9 mouse cellular contexts compared by ENCODE assay signal in genomic region chr10:42504096-42504710, GRCm38 (mm10). TPM values are rescaled to one million over a fixed set of nuclear protein-coding genes. Genes with fewer than 3 reads are reported as not detected.
DNase-seq lines count a peak whose midpoint lies in the region; ATAC-seq and TF ChIP-seq lines count a peak whose summit lies in the region.
"Had no signal": no experiment of that assay in that cellular context is flagged by ENCODE, and none has a peak within 500 bp of the region (broad histone marks: within the 10 kb centered on the region; RNA-seq: fewer than 3 reads in every experiment).

No protein-coding gene starts in this region.

- H3K9me3 ChIP-seq in intestine, postnatal 0 days (ENCODE audit: control insufficient read depth): no peaks in the 10 kb centered on the region
- H3K9me3 ChIP-seq in intestine, embryonic 16.5 days (ENCODE audit: control insufficient read depth, low read length): no peaks in the 10 kb centered on the region
- no peaks in the 10 kb centered on the region for H3K9me3 ChIP-seq in ES-Bruce4 (replicated peaks; ENCODE audit: control insufficient read depth, insufficient read depth, low read length, poor library complexity, severe bottlenecking)
- no peaks in the 10 kb centered on the region for H3K9me3 ChIP-seq in lung, postnatal 0 days (ENCODE audit: low read length)
- no peaks in the 10 kb centered on the region for H3K9me3 ChIP-seq in forebrain, embryonic 14.5 days (replicated peaks; ENCODE audit: control insufficient read depth, low read length)
- no peaks in the 10 kb centered on the region for H3K9me3 ChIP-seq in midbrain, postnatal 0 days (ENCODE audit: low read length)

- peak; percentile 47 for TF ChIP-seq CTCF in intestine, postnatal 0 days (IDR thresholded peaks at IDR 0.05; ENCODE audit: low read depth)
- TF ChIP-seq CTCF in ES-Bruce4 (IDR thresholded peaks at IDR 0.05; ENCODE audit: low read depth, low read length): no peak
- no peak for TF ChIP-seq CTCF in embryonic fibroblast, embryonic 13.5 days (IDR thresholded peaks at IDR 0.05; ENCODE audit: borderline replicate concordance, insufficient read depth, low read length)
- TF ChIP-seq CTCF in lung, postnatal 0 days (IDR thresholded peaks at IDR 0.05): peak; percentile 26
- TF ChIP-seq CTCF in midbrain, postnatal 0 days (IDR thresholded peaks at IDR 0.05): no peak

- no peak for TF ChIP-seq POLR2A in ES-Bruce4 (IDR thresholded peaks at IDR 0.05; ENCODE audit: insufficient read depth, low read length)
- TF ChIP-seq POLR2A in embryonic fibroblast, embryonic 13.5 days (IDR thresholded peaks at IDR 0.05; ENCODE audit: low read depth, low read length): no peak

- 0 out of 2 replicates have a peak, but pooled peaks cover 6% of the 10 kb centered on the region for H3K36me3 ChIP-seq in intestine, postnatal 0 days (ENCODE audit: control insufficient read depth, insufficient read depth)
- no peaks in the 10 kb centered on the region for H3K36me3 ChIP-seq in intestine, embryonic 16.5 days (ENCODE audit: control insufficient read depth, insufficient read depth, low read length)
- peaks cover 15% of the 10 kb centered on the region for H3K36me3 ChIP-seq in ES-Bruce4 (ENCODE audit: control insufficient read depth, insufficient read depth, low read length, poor library complexity, severe bottlenecking)
- no peaks in the 10 kb centered on the region for H3K36me3 ChIP-seq in lung, postnatal 0 days (ENCODE audit: insufficient read depth, low read length)
- H3K36me3 ChIP-seq in forebrain, embryonic 14.5 days (ENCODE audit: control insufficient read depth, insufficient read depth, low read length): 0 out of 2 replicates have a peak, but pooled peaks cover 6% of the 10 kb centered on the region
- H3K36me3 ChIP-seq in midbrain, postnatal 0 days (ENCODE audit: insufficient read depth, low read length): no peaks in the 10 kb centered on the region

- H3K9ac ChIP-seq in intestine, postnatal 0 days (ENCODE audit: low read depth, low read length): no peak overlapping the region
- no peak overlapping the region for H3K9ac ChIP-seq in intestine, embryonic 16.5 days (ENCODE audit: low read depth, low read length)
- H3K9ac ChIP-seq in ES-Bruce4 (ENCODE audit: low read depth, poor library complexity, severe bottlenecking): peak overlapping the region; percentile 36; the same call in 1 of the 2 replicates
- no peak overlapping the region for H3K9ac ChIP-seq in lung, postnatal 0 days (replicated peaks; ENCODE audit: low read depth)
- no peak overlapping the region for H3K9ac ChIP-seq in forebrain, embryonic 14.5 days (ENCODE audit: low read length)
- H3K9ac ChIP-seq in midbrain, postnatal 0 days (replicated peaks; ENCODE audit: low read length, poor library complexity, severe bottlenecking): no peak overlapping the region

- TF ChIP-seq EP300 in ES-Bruce4 (IDR thresholded peaks at IDR 0.05; ENCODE audit: insufficient read depth, low read depth, low read length): no peak
- TF ChIP-seq EP300 in lung, postnatal 0 days (IDR thresholded peaks at IDR 0.05): no peak

- peak; percentile 29 for DNase-seq in lung, postnatal 0 days (ENCODE audit: low spot score)
- no peak for DNase-seq in forebrain, embryonic 14.5 days (ENCODE audit: low spot score)
- DNase-seq in adrenal gland, postnatal 4 days (ENCODE audit: low spot score in 2 of 2): no peak
- DNase-seq in midbrain, postnatal 0 days (ENCODE audit: low spot score): no peak
- DNase-seq: cerebellum, adult 9-10 months had no signal

- H3K27me3 ChIP-seq in intestine, postnatal 0 days (replicated peaks; ENCODE audit: control insufficient read depth, insufficient read depth, low read length): no peaks in the 10 kb centered on the region
- H3K27me3 ChIP-seq in intestine, embryonic 16.5 days (replicated peaks; ENCODE audit: control insufficient read depth, insufficient read depth, low read length): no peaks in the 10 kb centered on the region
- H3K27me3 ChIP-seq in ES-Bruce4 (ENCODE audit: control insufficient read depth, insufficient read depth, low read length, poor library complexity, severe bottlenecking): no peaks in the 10 kb centered on the region
- H3K27me3 ChIP-seq in lung, postnatal 0 days (replicated peaks; ENCODE audit: insufficient read depth, low read length): no peaks in the 10 kb centered on the region
- no peaks in the 10 kb centered on the region for H3K27me3 ChIP-seq in forebrain, embryonic 14.5 days (replicated peaks; ENCODE audit: control insufficient read depth, insufficient read depth, low read length)
- no peaks in the 10 kb centered on the region for H3K27me3 ChIP-seq in midbrain, postnatal 0 days (ENCODE audit: insufficient read depth, low read length)

- 75% methylated on average over 10 of the region's 10 CpGs for WGBS in intestine, postnatal 0 days
- 83% methylated on average over 10 of the region's 10 CpGs for WGBS in intestine, embryonic 16.5 days
- 64% methylated on average over 10 of the region's 10 CpGs for WGBS in lung, postnatal 0 days
- WGBS in forebrain, embryonic 14.5 days: 89% methylated on average over 10 of the region's 10 CpGs
- 91% methylated on average over 10 of the region's 10 CpGs for WGBS in midbrain, postnatal 0 days

- H3K4me3 ChIP-seq in intestine, postnatal 0 days (ENCODE audit: low read depth, low read length): no peak overlapping the region
- no peak overlapping the region for H3K4me3 ChIP-seq in intestine, embryonic 16.5 days (ENCODE audit: low read length)
- no peak overlapping the region for H3K4me3 ChIP-seq in ES-Bruce4 (ENCODE audit: low read depth, low read length)
- H3K4me3 ChIP-seq in embryonic fibroblast, embryonic 13.5 days (ENCODE audit: insufficient read depth, low read length): peak overlapping the region; percentile 17; the same call in 1 of the 2 replicates
- no peak overlapping the region for H3K4me3 ChIP-seq in lung, postnatal 0 days (ENCODE audit: low read depth, low read length)
- H3K4me3 ChIP-seq in forebrain, embryonic 14.5 days (ENCODE audit: low read depth, low read length): no peak overlapping the region
- H3K4me3 ChIP-seq in midbrain, postnatal 0 days (ENCODE audit: low read depth, low read length): no peak overlapping the region

- no peak overlapping the region for H3K27ac ChIP-seq in intestine, postnatal 0 days (ENCODE audit: low read depth, low read length)
- H3K27ac ChIP-seq in intestine, embryonic 16.5 days (ENCODE audit: low read length): no peak overlapping the region
- no peak overlapping the region for H3K27ac ChIP-seq in ES-Bruce4 (ENCODE audit: insufficient read depth, low read length)
- no peak overlapping the region for H3K27ac ChIP-seq in embryonic fibroblast, embryonic 13.5 days (ENCODE audit: insufficient read depth, low read length)
- no peak overlapping the region for H3K27ac ChIP-seq in lung, postnatal 0 days (ENCODE audit: low read length)
- no peak overlapping the region for H3K27ac ChIP-seq in forebrain, embryonic 14.5 days (ENCODE audit: low read depth, low read length)
- no peak overlapping the region for H3K27ac ChIP-seq in midbrain, postnatal 0 days (ENCODE audit: low read depth, low read length)

- H3K4me1 ChIP-seq in intestine, postnatal 0 days (replicated peaks; ENCODE audit: control insufficient read depth, insufficient read depth, low read length): no peaks in the 10 kb centered on the region
- H3K4me1 ChIP-seq in intestine, embryonic 16.5 days (ENCODE audit: control insufficient read depth, insufficient read depth, low read length): peaks cover 7% of the 10 kb centered on the region
- H3K4me1 ChIP-seq in ES-Bruce4 (ENCODE audit: control insufficient read depth, insufficient read depth, low read length): no peaks in the 10 kb centered on the region
- no peaks in the 10 kb centered on the region for H3K4me1 ChIP-seq in embryonic fibroblast, embryonic 13.5 days (ENCODE audit: control insufficient read depth, insufficient read depth, low read length)
- no peaks in the 10 kb centered on the region; the same call in 1 of the 2 replicates for H3K4me1 ChIP-seq in lung, postnatal 0 days (ENCODE audit: insufficient read depth, low read depth, low read length)
- H3K4me1 ChIP-seq in forebrain, embryonic 14.5 days (ENCODE audit: control insufficient read depth, insufficient read depth, low read length): peaks cover 10% of the 10 kb centered on the region
- H3K4me1 ChIP-seq in midbrain, postnatal 0 days (ENCODE audit: insufficient read depth, low read length): no peaks in the 10 kb centered on the region

- ATAC-seq in intestine, postnatal 0 days: no peak
- no peak for ATAC-seq in intestine, embryonic 16.5 days
- ATAC-seq in lung, postnatal 0 days: no peak
- ATAC-seq in forebrain, embryonic 14.5 days: no peak
- ATAC-seq in midbrain, postnatal 0 days (ENCODE audit: low FRiP score): no peak

- peak overlapping the region; percentile 76 for H3K4me2 ChIP-seq in intestine, postnatal 0 days (replicated peaks; ENCODE audit: low read depth)
- no peak overlapping the region for H3K4me2 ChIP-seq in intestine, embryonic 16.5 days (ENCODE audit: low read depth, low read length)
- H3K4me2 ChIP-seq in lung, postnatal 0 days (replicated peaks; ENCODE audit: low read depth, low read length): no peak overlapping the region
- no peak overlapping the region for H3K4me2 ChIP-seq in forebrain, embryonic 14.5 days (ENCODE audit: low read length)
- H3K4me2 ChIP-seq in midbrain, postnatal 0 days (ENCODE audit: low read depth, low read length, poor library complexity, severe bottlenecking): no peak overlapping the region

RNA-seq across cellular contexts. Expression of gene Snx3, which starts 2.4 kb away (rescaled TPM):
- polyA plus RNA-seq in intestine, postnatal 0 days (2015; fragmentation: Nextera tagmentation; extraction: Ambion mirVana): 599 and 615 TPM in 2 replicates
- polyA plus RNA-seq in intestine, embryonic 16.5 days (2015; fragmentation: Nextera tagmentation; extraction: Ambion mirVana): 513 and 568 TPM in 2 replicates
- polyA plus RNA-seq in ES-Bruce4 (2011; ENCODE audit: insufficient read depth, insufficient read length, low read depth, missing spikeins): 190 and 194 TPM in 2 replicates
- 209 and 221 TPM in 2 replicates for polyA plus RNA-seq in embryonic fibroblast, embryonic 13.5 days (2011; ENCODE audit: insufficient read length, low read depth, missing spikeins)
- 317 and 344 TPM in 2 replicates for polyA plus RNA-seq in lung, postnatal 0 days (2015; fragmentation: Nextera tagmentation; extraction: Ambion mirVana)
- 242 and 277 TPM in 2 replicates for polyA plus RNA-seq in forebrain, embryonic 14.5 days (2014; fragmentation: Nextera tagmentation; extraction: Ambion mirVana)
- total RNA-seq in adrenal gland, postnatal 4 days (2021): 100 to 1,000 TPM; 166 to 175 TPM
- total RNA-seq in midbrain, postnatal 0 days (2014; rRNA removed): 131 and 149 TPM in 2 replicates
- polyA plus RNA-seq in midbrain, postnatal 0 days (2015; fragmentation: Nextera tagmentation; extraction: Ambion mirVana): 339 and 343 TPM in 2 replicates

RNA-seq across cellular contexts. Expression of gene Afg1l, which starts 25.8 kb away (rescaled TPM):
- 9.0 and 9.4 TPM in 2 replicates for polyA plus RNA-seq in intestine, postnatal 0 days (2015; fragmentation: Nextera tagmentation; extraction: Ambion mirVana)
- polyA plus RNA-seq in intestine, embryonic 16.5 days (2015; fragmentation: Nextera tagmentation; extraction: Ambion mirVana): 15.3 TPM in 2 replicates
- polyA plus RNA-seq in ES-Bruce4 (2011; ENCODE audit: insufficient read depth, insufficient read length, low read depth, missing spikeins): 12.7 and 14.2 TPM in 2 replicates
- polyA plus RNA-seq in embryonic fibroblast, embryonic 13.5 days (2011; ENCODE audit: insufficient read length, low read depth, missing spikeins): 5.4 and 5.7 TPM in 2 replicates
- 7.1 and 9.4 TPM in 2 replicates for polyA plus RNA-seq in lung, postnatal 0 days (2015; fragmentation: Nextera tagmentation; extraction: Ambion mirVana)
- polyA plus RNA-seq in forebrain, embryonic 14.5 days (2014; fragmentation: Nextera tagmentation; extraction: Ambion mirVana): 5.1 and 6.5 TPM in 2 replicates
- total RNA-seq in adrenal gland, postnatal 4 days (2021): 10 to 100 TPM; 11.4 to 11.8 TPM
- total RNA-seq in midbrain, postnatal 0 days (2014; rRNA removed): 7.8 and 8.5 TPM in 2 replicates
- polyA plus RNA-seq in midbrain, postnatal 0 days (2015; fragmentation: Nextera tagmentation; extraction: Ambion mirVana): 5.8 and 6.6 TPM in 2 replicates

Comparison
In these comparisons a context has a peak if more than half of its experiments do, and no peak if none do; other contexts are left out.
1. CTCF ChIP-seq: peak in intestine, postnatal 0 days (single experiment) and lung, postnatal 0 days (single experiment); none in ES-Bruce4 (single experiment), embryonic fibroblast, embryonic 13.5 days (single experiment) and midbrain, postnatal 0 days (single experiment).